Mouse (Mus musculus) lung, adult 2 months (tissue): ENCODE results near the gene Derl3. TPM values are rescaled to one million over a fixed set of nuclear protein-coding genes. Genes with fewer than 3 reads are reported as not detected.
A peak's percentile ranks its signal among the peaks of the same experiment; 100 is the strongest.

ENCODE experiments used
- DNase-seq: peaks from one replicate; pipeline ENCODE4 v3.0.0; 2022
- H3K4me1 ChIP-seq: fragments of 200-500 bp; 2 replicates; pipeline ENCODE4 v1.6.1; 2011; ENCODE audit warnings: low read length; ENCODE audit not compliant: control insufficient read depth, insufficient read depth
- H3K4me3 ChIP-seq: fragments of 200-500 bp; replicated peaks from 2 replicates; pipeline ENCODE3; 2011; ENCODE audit warnings: low read depth, mild to moderate bottlenecking, control low read depth, low read length; ENCODE audit errors: extremely low read depth
- CTCF ChIP-seq: fragments of 200-500 bp; IDR thresholded peaks from 2 replicates; pipeline ENCODE4 v1.5.1; 2011; ENCODE audit warnings: mild to moderate bottlenecking, low read length, control low read depth; ENCODE audit not compliant: insufficient read depth
- POLR2A ChIP-seq: fragments of 200-500 bp; IDR thresholded peaks from 2 replicates; pipeline ENCODE4 v1.6.1; 2011; ENCODE audit warnings: low read depth, mild to moderate bottlenecking, control low read depth, low read length, borderline replicate concordance; ENCODE audit errors: extremely low read depth
- WGBS: fragments of 180-500 bp; shearing (Covaris S2); methylation state at CpG from one replicate; pipeline ENCODE4 v1.1.7; 2018; 5-methylcytosine and 5-hydroxymethylcytosine counted together
- polyA plus RNA-seq: library from polyadenylated mRNA; depleted of rRNA; stranded (reverse); fragments of >200 nt; gene quantifications from 2 replicates; pipeline ENCODE4 v1.2.3, GENCODE M21; 2012; rRNA removed

The Derl3 gene
- polyA plus RNA-seq, 1 experiment: 5.1 TPM

GRCm38 (mm10) chr10:75937851-75938643 is 44.8 kb downstream of the Derl3 start:
- peaks cover 3% of the 10 kb centered on the region; the same call in 1 of the 2 replicates for H3K4me1 ChIP-seq
- TF ChIP-seq CTCF (no peak), POLR2A (no peak)
- no peak for DNase-seq
- no peak overlapping the region for H3K4me3 ChIP-seq
- WGBS: 41% methylated on average over 10 of the region's 10 CpGs

- H3K4me1 ChIP-seq: peaks cover 3% of the 10 kb centered on the region; the same call in 1 of the 2 replicates
- no peak overlapping the region for H3K4me3 ChIP-seq
- no peak for DNase-seq
- TF ChIP-seq CTCF (no peak), POLR2A (no peak)
- WGBS: 73% methylated on average over 9 of the region's 9 CpGs
Observed at GRCm38 (mm10) chr10:75939481-75940234, 46.4 kb downstream of the Derl3 start.

- TF ChIP-seq POLR2A: no peak
- TF ChIP-seq CTCF: no peak
- no peak within 1 kb of the TSS for H3K4me3 ChIP-seq
- H3K4me1 ChIP-seq: peaks cover 2% of the 10 kb centered on the region; the same call in 1 of the 2 replicates
- 61% methylated on average over 5 of the region's 5 CpGs for WGBS
- no peak for DNase-seq
Observed at GRCm38 (mm10) chr10:75940520-75940919, 47.3 kb downstream of the Derl3 start, which contains the start of gene Gm867. Gm867 (minus strand) TSS chr10:75940672.

GRCm38 (mm10) chr10:75941042-75941824 is 48.0 kb downstream of the Derl3 start:
- Histone ChIP-seq H3K4me3 (no peak overlapping the region), H3K4me1 (peaks cover 3% of the 10 kb centered on the region; the same call in 1 of the 2 replicates)
- WGBS: 77% methylated on average over 9 of the region's 9 CpGs
- no peak for TF ChIP-seq POLR2A
- no peak for TF ChIP-seq CTCF
- DNase-seq: peak; percentile 1

GRCm38 (mm10) chr10:75942736-75943477 is 49.7 kb downstream of the Derl3 start, which contains the start of gene Vpreb3:
Vpreb3 (plus strand) TSS chr10:75943057.
- TF ChIP-seq POLR2A (no peak), CTCF (no peak)
- no peak for DNase-seq
- 60% methylated on average over 15 of the region's 15 CpGs for WGBS
- Histone ChIP-seq H3K4me3 (peak within 1 kb of the TSS; percentile 13), H3K4me1 (peaks cover 3% of the 10 kb centered on the region; the same call in 1 of the 2 replicates)

- 33% methylated on average over 11 of the region's 11 CpGs for WGBS
- no peak for DNase-seq
- Histone ChIP-seq H3K4me3 (no peak overlapping the region), H3K4me1 (peaks cover 3% of the 10 kb centered on the region; the same call in 1 of the 2 replicates)
- TF ChIP-seq POLR2A (no peak), CTCF (no peak)
Observed at GRCm38 (mm10) chr10:75944066-75944772, 51.0 kb downstream of the Derl3 start.

GRCm38 (mm10) chr10:75945213-75945612 is 52.0 kb downstream of the Derl3 start:
- TF ChIP-seq CTCF: no peak
- TF ChIP-seq POLR2A: no peak
- no peak for DNase-seq
- Histone ChIP-seq H3K4me1 (peaks cover 3% of the 10 kb centered on the region; the same call in 1 of the 2 replicates), H3K4me3 (no peak overlapping the region)
- WGBS: 80% methylated on average over 7 of the region's 7 CpGs

Other genes starting within 250 kb of the Derl3 start
- gene Susd2, start 249.4 kb upstream of the Derl3 start, polyA plus RNA-seq: 13.4 and 15.3 TPM in 2 replicates
- 53.6 and 65.0 TPM in 2 replicates for gene Cabin1, start 129.1 kb upstream of the Derl3 start, polyA plus RNA-seq
- gene Ddt, start 120.0 kb upstream of the Derl3 start, polyA plus RNA-seq: 59.7 and 65.3 TPM in 2 replicates
- gene Gm20441, start 112.5 kb upstream of the Derl3 start, polyA plus RNA-seq: not detected in 2 replicates
- gene Gstt3, start 112.0 kb upstream of the Derl3 start, polyA plus RNA-seq: 47.8 and 63.7 TPM in 2 replicates
- gene Gstt1, start 94.8 kb upstream of the Derl3 start, polyA plus RNA-seq: 163 and 178 TPM in 2 replicates
- not detected in 2 replicates for gene Gstt4, start 70.9 kb upstream of the Derl3 start, polyA plus RNA-seq
- gene Gstt2, start 56.0 kb upstream of the Derl3 start, polyA plus RNA-seq: 137 and 149 TPM in 2 replicates
- 479 and 563 TPM in 2 replicates for gene Mif, start 33.2 kb upstream of the Derl3 start, polyA plus RNA-seq
- 41.2 and 53.1 TPM in 2 replicates for gene Smarcb1, start 28.2 kb downstream of the Derl3 start, polyA plus RNA-seq
- gene Chchd10, start 39.7 kb downstream of the Derl3 start, polyA plus RNA-seq: 415 and 628 TPM in 2 replicates
- gene Mmp11, start 43.1 kb downstream of the Derl3 start, polyA plus RNA-seq: 83.9 and 89.2 TPM in 2 replicates
- 12.6 and 15.8 TPM in 2 replicates for gene Gm867, start 47.3 kb downstream of the Derl3 start, polyA plus RNA-seq
- gene Vpreb3, start 49.6 kb downstream of the Derl3 start, polyA plus RNA-seq: 57.1 and 72.3 TPM in 2 replicates
- gene Gm5134, start 61.1 kb downstream of the Derl3 start, polyA plus RNA-seq: 0.03 and 0.09 TPM in 2 replicates
- 5.3 and 6.9 TPM in 2 replicates for gene Zfp280b, start 139.2 kb downstream of the Derl3 start, polyA plus RNA-seq
- not detected in 2 replicates for gene Slc5a4b, start 217.5 kb downstream of the Derl3 start, polyA plus RNA-seq